ENCODE assay signal across 8 mouse cellular contexts in genomic region chr4:151851179-151851578, GRCm38 (mm10). TPM values are rescaled to one million over a fixed set of nuclear protein-coding genes. Genes with fewer than 3 reads are reported as not detected.
DNase-seq lines count a peak whose midpoint lies in the region; ATAC-seq lines count a peak whose summit lies in the region.

No protein-coding gene starts in this region.

- no peaks in the 10 kb centered on the region for H3K9me3 ChIP-seq in hindbrain, embryonic 10.5 days
- H3K9me3 ChIP-seq in hindbrain, embryonic 12.5 days (replicated peaks), result no peaks in the 10 kb centered on the region
- no peaks in the 10 kb centered on the region for H3K9me3 ChIP-seq in embryonic facial prominence, embryonic 10.5 days

- DNase-seq in hindbrain, embryonic 10.5 days (ENCODE audit: low spot score), result peak; percentile 31
- peak; percentile 75 for DNase-seq in 3T3-L1 (ENCODE audit: low read depth, low spot score)
- peak; percentile 61 for DNase-seq in NIH3T3 (ENCODE audit: low read depth)
- peak; percentile 53 for DNase-seq in embryonic facial prominence, embryonic 10.5 days (ENCODE audit: low spot score)
- DNase-seq in thymus, postnatal 14 days, result peak; percentile 72

- H3K9ac ChIP-seq in hindbrain, embryonic 12.5 days, result no peak overlapping the region

- no peak overlapping the region for H3K27ac ChIP-seq in hindbrain, embryonic 10.5 days
- H3K27ac ChIP-seq in hindbrain, embryonic 12.5 days, result no peak overlapping the region
- no peak overlapping the region for H3K27ac ChIP-seq in embryonic facial prominence, embryonic 10.5 days (replicated peaks)

- WGBS in hindbrain, embryonic 10.5 days, result 67% methylated on average over 2 of the region's 2 CpGs
- 60% methylated on average over 2 of the region's 2 CpGs for WGBS in hindbrain, embryonic 12.5 days
- WGBS in embryonic facial prominence, embryonic 10.5 days, result 59% methylated on average over 2 of the region's 2 CpGs

- no peak for ATAC-seq in hindbrain, embryonic 12.5 days (ENCODE audit: low FRiP score)
- ATAC-seq in inflammation-experienced regulatory T-cells, adult 6 months, result peak; percentile 64
- ATAC-seq in megakaryocyte, adult 5-6 weeks (ENCODE audit: poor library complexity, severe bottlenecking), result peak; percentile 91

- no peak overlapping the region for H3K4me2 ChIP-seq in hindbrain, embryonic 12.5 days (replicated peaks)

- no peaks in the 10 kb centered on the region for H3K27me3 ChIP-seq in hindbrain, embryonic 10.5 days (ENCODE audit: insufficient read depth, poor library complexity, severe bottlenecking)
- no peaks in the 10 kb centered on the region for H3K27me3 ChIP-seq in hindbrain, embryonic 12.5 days
- no peaks in the 10 kb centered on the region for H3K27me3 ChIP-seq in embryonic facial prominence, embryonic 10.5 days (replicated peaks; ENCODE audit: low read depth, poor library complexity, severe bottlenecking)

- H3K36me3 ChIP-seq in hindbrain, embryonic 10.5 days, result peaks cover 3% of the 10 kb centered on the region; the same call in 1 of the 2 replicates
- 0 out of 2 replicates have a peak, but pooled peaks cover 4% of the 10 kb centered on the region for H3K36me3 ChIP-seq in hindbrain, embryonic 12.5 days
- H3K36me3 ChIP-seq in embryonic facial prominence, embryonic 10.5 days (replicated peaks), result peaks cover 11% of the 10 kb centered on the region

- H3K4me1 ChIP-seq in hindbrain, embryonic 10.5 days (replicated peaks), result 0 out of 2 replicates have a peak, but pooled peaks cover 5% of the 10 kb centered on the region
- H3K4me1 ChIP-seq in hindbrain, embryonic 12.5 days, result 0 out of 2 replicates have a peak, but pooled peaks cover 2% of the 10 kb centered on the region
- H3K4me1 ChIP-seq in embryonic facial prominence, embryonic 10.5 days, result peaks cover 22% of the 10 kb centered on the region

- no peak overlapping the region for H3K4me3 ChIP-seq in hindbrain, embryonic 10.5 days
- H3K4me3 ChIP-seq in hindbrain, embryonic 12.5 days, result no peak overlapping the region
- no peak overlapping the region for H3K4me3 ChIP-seq in embryonic facial prominence, embryonic 10.5 days

RNA-seq across cellular contexts. Expression of gene Camta1, which starts 10.5 kb away (rescaled TPM):
- polyA plus RNA-seq in hindbrain, embryonic 10.5 days (2016; fragmentation: Nextera tagmentation; extraction: Ambion mirVana), result 111 and 140 TPM in 2 replicates
- 136 and 157 TPM in 2 replicates for polyA plus RNA-seq in hindbrain, embryonic 12.5 days (2016; fragmentation: Nextera tagmentation; extraction: Ambion mirVana)
- polyA plus RNA-seq in embryonic facial prominence, embryonic 10.5 days (2016; fragmentation: Nextera tagmentation; extraction: Ambion mirVana), result 104 and 110 TPM in 2 replicates
- polyA plus RNA-seq in inflammation-experienced regulatory T-cells, adult 6 months (2017; shearing (Covaris generic)), result 10 to 100 TPM; 39.6 to 58.9 (median 48.7) TPM
- total RNA-seq in megakaryocyte, adult 5-6 weeks (2015), result 65.9 and 70.2 TPM in 2 replicates
- 2.9 and 17.4 TPM in 2 replicates for total RNA-seq in megakaryocyte, adult 5-6 weeks (2017)
